Mouse (Mus musculus) ES-E14 (cell line): ENCODE measurements at regions not wholly inside any gene's neighbourhood (a gene's known extent, or its start where the extent isn't known, plus 50 kb on each side); places are given as distances from the start of the nearest gene placed in this dataset.

Experiments used
- DNase-seq: peaks from one replicate; pipeline ENCODE4 v3.0.0-alpha.2; 2013; ENCODE audit warnings: low read depth, low spot score
- H3K27ac ChIP-seq: 2 replicates; pipeline ENCODE4 v1.5.1; 2012; ENCODE audit warnings: low read depth, mild to moderate bottlenecking, low read length, moderate library complexity, mixed read lengths; ENCODE audit not compliant: poor library complexity, insufficient read depth, severe bottlenecking
- H3K36me3 ChIP-seq: 2 replicates; pipeline ENCODE4 v1.6.1; 2012; ENCODE audit warnings: mild to moderate bottlenecking, low read length, moderate library complexity, mixed read lengths; ENCODE audit not compliant: control insufficient read depth, poor library complexity, insufficient read depth, severe bottlenecking
- H3K4me1 ChIP-seq, 2 experiments: fragments of 150-350 bp in 1 of 2; sonication (generic) in 1 of 2; 2 replicates each; pipeline ENCODE4 v1.6.1; 2012; ENCODE audit warnings: low read length in 2 of 2, mild to moderate bottlenecking in 1 of 2, mixed read lengths in 1 of 2; ENCODE audit not compliant: control insufficient read depth in 2 of 2, insufficient read depth in 2 of 2, poor library complexity in 1 of 2
- H3K4me3 ChIP-seq, 2 experiments: fragments of 150-350 bp in 1 of 2; sonication (generic) in 1 of 2; 2 replicates each; pipeline ENCODE4 v1.5.1; 2012; ENCODE audit warnings: low read length in 2 of 2, low read depth in 1 of 2, mild to moderate bottlenecking in 1 of 2, mixed read lengths in 1 of 2; ENCODE audit not compliant: insufficient read depth in 1 of 2, poor library complexity in 1 of 2, severe bottlenecking in 1 of 2
- H3K9ac ChIP-seq: 2 replicates; pipeline ENCODE4 v1.6.1; 2012; ENCODE audit warnings: low read depth, mild to moderate bottlenecking, low read length, mixed read lengths; ENCODE audit not compliant: poor library complexity, insufficient read depth, severe bottlenecking
- H3K9me3 ChIP-seq: fragments of 150-350 bp; sonication (generic); 2 replicates; pipeline ENCODE4 v1.6.1; 2012; ENCODE audit warnings: low read depth, mild to moderate bottlenecking, low read length; ENCODE audit not compliant: control insufficient read depth, insufficient read depth
- CHD2 ChIP-seq: IDR thresholded peaks from 2 replicates; pipeline ENCODE4 v1.6.1; 2014; ENCODE audit warnings: mild to moderate bottlenecking, low read depth, low read length, inconsistent platforms
- HCFC1 ChIP-seq: IDR thresholded peaks from 2 replicates; pipeline ENCODE4 v1.6.1; 2012; ENCODE audit warnings: low read length, inconsistent platforms, borderline replicate concordance; ENCODE audit not compliant: insufficient read depth
- MAFK ChIP-seq: IDR thresholded peaks from 2 replicates; pipeline ENCODE4 v1.6.1; 2014; ENCODE audit warnings: mild to moderate bottlenecking, low read depth, low read length, inconsistent platforms; ENCODE audit not compliant: insufficient read depth
- ZC3H11A ChIP-seq: IDR thresholded peaks from 2 replicates; pipeline ENCODE4 v1.6.1; 2012; ENCODE audit warnings: low read depth, mild to moderate bottlenecking, inconsistent platforms, low read length, borderline replicate concordance
- ZNF384 ChIP-seq: IDR thresholded peaks from 2 replicates; pipeline ENCODE4 v1.6.1; 2012; ENCODE audit warnings: low read depth, low read length, inconsistent platforms
- in situ Hi-C, 2 experiments: fragments of 600-800 bp; cut with MboI; formaldehyde crosslinking; loops; one replicate each; pipeline ENCODE4 v1.15.1; 2025; ENCODE audit warnings: low sequenced_read_pairs in 2 of 2, inconsistent platforms in 1 of 2; ENCODE audit not compliant: unreplicated experiment in 2 of 2

GRCm38 (mm10) chr7:133447079-133447478, 154.9 kb downstream of the Tex36 start:
- in situ Hi-C loops: no loop called here
- peaks cover 0 to 4% of the 10 kb centered on the region in 2 experiments; a peak in 2 of 4 replicates for H3K4me1 ChIP-seq
- H3K9ac ChIP-seq: no peak overlapping the region
- no peaks in the 10 kb centered on the region for H3K36me3 ChIP-seq
- H3K9me3 ChIP-seq: no peaks in the 10 kb centered on the region
- TF ChIP-seq CHD2 (no peak), ZNF384 (no peak), ZC3H11A (no peak), HCFC1 (no peak), MAFK (no peak)
- no peak overlapping the region for H3K27ac ChIP-seq
- H3K4me3 ChIP-seq: no peak overlapping the region
- no peak for DNase-seq

GRCm38 (mm10) chr7:133441661-133442060, 160.3 kb downstream of the Tex36 start:
- TF ChIP-seq ZNF384: no peak
- no peak overlapping the region for H3K4me3 ChIP-seq
- H3K36me3 ChIP-seq: no peaks in the 10 kb centered on the region
- H3K4me1 ChIP-seq: peaks cover 5 to 15% of the 10 kb centered on the region in 2 experiments; a peak in 3 of 4 replicates
- no peak overlapping the region for H3K27ac ChIP-seq
- in situ Hi-C loops: no loop called here
- peak; percentile 62 for DNase-seq
- no peak overlapping the region for H3K9ac ChIP-seq
- H3K9me3 ChIP-seq: no peaks in the 10 kb centered on the region

DNA sequence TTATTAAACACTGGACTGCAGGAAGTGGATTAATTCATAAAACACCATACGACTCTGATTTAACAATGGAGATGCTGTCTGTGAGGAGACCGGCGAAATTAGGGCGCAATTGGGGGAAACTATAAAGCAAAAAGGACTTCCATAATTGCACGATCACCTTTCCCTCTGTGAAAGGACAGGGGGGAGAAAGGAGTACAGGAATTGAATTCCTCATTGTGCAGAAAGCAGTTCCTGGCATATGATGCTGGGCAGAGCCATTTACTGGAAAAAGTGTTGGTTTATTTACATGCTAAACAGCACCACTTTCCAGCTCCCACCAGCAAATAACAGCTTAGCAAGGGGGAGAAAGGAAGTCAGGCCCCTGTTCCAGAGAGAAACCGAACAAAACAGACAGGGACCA, 160.8 kb downstream of the Tex36 start:
- H3K9ac ChIP-seq: no peak overlapping the region
- peak; percentile 26 for DNase-seq

DNA sequence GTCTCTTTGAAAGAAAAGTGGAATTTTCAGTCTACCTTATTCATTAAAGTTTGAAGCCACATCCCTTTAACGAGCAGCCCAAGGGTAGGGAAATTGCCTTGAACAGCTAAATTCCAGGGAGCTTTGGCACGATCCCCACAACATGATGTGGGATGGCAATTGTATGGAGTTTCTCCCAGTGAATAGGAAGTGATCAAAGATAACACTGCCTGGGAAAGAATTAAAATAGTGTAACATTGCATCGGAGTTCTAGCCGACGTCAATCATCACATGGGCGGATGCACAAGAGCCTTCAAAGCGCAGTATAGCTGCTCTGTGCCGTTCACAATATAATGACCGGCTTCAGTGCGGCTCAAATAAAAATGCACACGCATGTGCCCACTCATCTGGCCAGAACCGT, 161.2 kb downstream of the Tex36 start:
- in situ Hi-C loops: no loop called here
- no peak overlapping the region for H3K4me3 ChIP-seq

More for the DNA sequence above, 160.8 kb downstream of the Tex36 start:
- no peak overlapping the region for H3K27ac ChIP-seq
- no peak overlapping the region for H3K4me3 ChIP-seq
- no peaks in the 10 kb centered on the region for H3K36me3 ChIP-seq
- TF ChIP-seq MAFK (no peak), CHD2 (no peak), HCFC1 (no peak), ZNF384 (no peak), ZC3H11A (no peak)
- no peaks in the 10 kb centered on the region for H3K9me3 ChIP-seq
- in situ Hi-C loops: no loop called here
- H3K4me1 ChIP-seq: peaks cover 5 to 14% of the 10 kb centered on the region in 2 experiments; a peak in 3 of 4 replicates

GRCm38 (mm10) chr7:133440086-133440485, 161.9 kb downstream of the Tex36 start:
- no peak for DNase-seq
- no peak for TF ChIP-seq MAFK
- TF ChIP-seq ZC3H11A: no peak
- TF ChIP-seq CHD2: no peak
- no peak for TF ChIP-seq ZNF384
- Histone ChIP-seq H3K9me3 (no peaks in the 10 kb centered on the region), H3K27ac (no peak overlapping the region), H3K4me1 (peaks cover 5 to 14% of the 10 kb centered on the region in 2 experiments; a peak in 3 of 4 replicates), H3K9ac (no peak overlapping the region; the same call in 1 of the 2 replicates), H3K4me3 (no peak overlapping the region), H3K36me3 (no peaks in the 10 kb centered on the region)
- in situ Hi-C loops: no loop called here

More for the DNA sequence above, 161.2 kb downstream of the Tex36 start:
- Histone ChIP-seq H3K9ac (no peak overlapping the region), H3K4me1 (peaks cover 5 to 14% of the 10 kb centered on the region in 2 experiments; a peak in 3 of 4 replicates), H3K27ac (no peak overlapping the region), H3K36me3 (no peaks in the 10 kb centered on the region), H3K9me3 (no peaks in the 10 kb centered on the region)
- no peak for TF ChIP-seq ZNF384
- no peak for TF ChIP-seq CHD2
- no peak for TF ChIP-seq HCFC1
- no peak for DNase-seq
